Mouse (Mus musculus): Measurements from ENCODE around the gene Ipo4.

DNA sequence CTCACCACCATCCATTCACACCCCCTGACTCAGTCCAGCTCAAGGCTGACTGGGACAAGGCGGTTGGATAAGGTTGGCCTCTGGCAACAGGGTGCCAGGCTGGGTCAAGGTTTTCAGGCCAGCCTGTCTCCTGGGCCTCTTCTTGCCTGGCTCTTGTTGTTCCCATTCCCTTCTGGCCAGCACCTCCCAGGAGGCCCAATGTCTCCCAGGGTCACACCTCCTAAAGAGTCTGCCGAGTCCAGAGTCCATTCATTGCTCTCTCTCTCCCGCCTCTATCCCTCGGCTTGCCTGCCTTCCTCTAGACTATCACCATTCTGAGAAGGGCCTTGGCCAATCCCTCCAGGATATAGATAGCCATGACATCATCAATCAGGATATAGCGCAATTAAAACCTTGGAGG, 22.3 kb upstream of the Ipo4 start:
- no peak for TF ChIP-seq POLR2A (IDR thresholded peaks at IDR 0.05; ENCODE audit: insufficient read depth, low read depth, low read length)
- TF ChIP-seq CTCF (IDR thresholded peaks at IDR 0.05; ENCODE audit: insufficient read depth, low read depth, low read length): no peak

Measured in olfactory bulb, adult 2 months (tissue).